Mouse (Mus musculus): ENCODE data around the gene Suclg2. TPM values are rescaled to one million over a fixed set of nuclear protein-coding genes. Genes with fewer than 3 reads are reported as not detected.

Suclg2 gene
- polyA plus RNA-seq, 1 experiment from 2014 or later = 51.5 TPM

- H3K27ac ChIP-seq (replicated peaks) = no peak overlapping the region
- H3K36me3 ChIP-seq = no peaks in the 10 kb centered on the region
- no peak overlapping the region for H3K4me3 ChIP-seq
- WGBS = 71% methylated on average over 4 of the region's 4 CpGs
- DNase-seq (ENCODE audit: low spot score) = no peak
- H3K4me1 ChIP-seq = peaks cover 26% of the 10 kb centered on the region
- H3K9me3 ChIP-seq (replicated peaks) = no peaks in the 10 kb centered on the region
- H3K27me3 ChIP-seq (ENCODE audit: low read depth, poor library complexity, severe bottlenecking) = no peaks in the 10 kb centered on the region
Measured at GRCm38 (mm10) chr6:95694910-95695309, 23.7 kb downstream of the Suclg2 start.

GRCm38 (mm10) chr6:95685242-95685641 lies 33.4 kb downstream of the Suclg2 start:
- Histone ChIP-seq H3K4me3 (no peak overlapping the region), H3K27me3 (ENCODE audit: low read depth, poor library complexity, severe bottlenecking) (peaks cover 9% of the 10 kb centered on the region; the same call in 1 of the 2 replicates), H3K27ac (replicated peaks) (no peak overlapping the region), H3K9me3 (replicated peaks) (no peaks in the 10 kb centered on the region), H3K4me1 (peaks cover 12% of the 10 kb centered on the region; the same call in 1 of the 2 replicates), H3K36me3 (no peaks in the 10 kb centered on the region)
- DNase-seq (ENCODE audit: low spot score) = no peak
- 83% methylated on average over 4 of the region's 4 CpGs for WGBS

GRCm38 (mm10) chr6:95679718-95680117 lies 38.9 kb downstream of the Suclg2 start:
- Histone ChIP-seq H3K4me3 (no peak overlapping the region), H3K36me3 (no peaks in the 10 kb centered on the region), H3K9me3 (replicated peaks) (no peaks in the 10 kb centered on the region), H3K27me3 (ENCODE audit: low read depth, poor library complexity, severe bottlenecking) (peaks cover 42% of the 10 kb centered on the region), H3K27ac (replicated peaks) (no peak overlapping the region), H3K4me1 (peaks cover 35% of the 10 kb centered on the region)
- WGBS = 72% methylated on average over 3 of the region's 3 CpGs
- DNase-seq (ENCODE audit: low spot score) = no peak

- H3K9me3 ChIP-seq (replicated peaks) = no peaks in the 10 kb centered on the region
- peaks cover 45% of the 10 kb centered on the region for H3K27me3 ChIP-seq (ENCODE audit: low read depth, poor library complexity, severe bottlenecking)
- 67% methylated on average over 3 of the region's 3 CpGs for WGBS
- no peak overlapping the region for H3K27ac ChIP-seq (replicated peaks)
- no peaks in the 10 kb centered on the region for H3K36me3 ChIP-seq
- no peak for DNase-seq (ENCODE audit: low spot score)
- H3K4me3 ChIP-seq = no peak overlapping the region
- H3K4me1 ChIP-seq = peaks cover 40% of the 10 kb centered on the region
Measured at GRCm38 (mm10) chr6:95679261-95679660, 39.3 kb downstream of the Suclg2 start.

GRCm38 (mm10) chr6:95676951-95677350 lies 41.6 kb downstream of the Suclg2 start:
- H3K27me3 ChIP-seq (ENCODE audit: low read depth, poor library complexity, severe bottlenecking) = peaks cover 46% of the 10 kb centered on the region
- no peak overlapping the region for H3K27ac ChIP-seq (replicated peaks)
- H3K36me3 ChIP-seq = peaks cover 3% of the 10 kb centered on the region; the same call in 1 of the 2 replicates
- H3K4me3 ChIP-seq = no peak overlapping the region
- no peaks in the 10 kb centered on the region for H3K9me3 ChIP-seq (replicated peaks)
- peaks cover 37% of the 10 kb centered on the region for H3K4me1 ChIP-seq
- DNase-seq (ENCODE audit: low spot score) = no peak
- 92% methylated on average over 2 of the region's 2 CpGs for WGBS

GRCm38 (mm10) chr6:95676439-95676838 lies 42.2 kb downstream of the Suclg2 start:
- 50% methylated on average over 4 of the region's 4 CpGs for WGBS
- H3K4me3 ChIP-seq = no peak overlapping the region
- H3K36me3 ChIP-seq = peaks cover 6% of the 10 kb centered on the region; the same call in 1 of the 2 replicates
- H3K27me3 ChIP-seq (ENCODE audit: low read depth, poor library complexity, severe bottlenecking) = peaks cover 43% of the 10 kb centered on the region
- no peak overlapping the region for H3K27ac ChIP-seq (replicated peaks)
- no peak for DNase-seq (ENCODE audit: low spot score)
- H3K9me3 ChIP-seq (replicated peaks) = no peaks in the 10 kb centered on the region
- H3K4me1 ChIP-seq = peaks cover 37% of the 10 kb centered on the region

GRCm38 (mm10) chr6:95675059-95675705 lies 43.4 kb downstream of the Suclg2 start:
- Histone ChIP-seq H3K9me3 (replicated peaks) (no peaks in the 10 kb centered on the region), H3K36me3 (peaks cover 6% of the 10 kb centered on the region; the same call in 1 of the 2 replicates), H3K4me3 (no peak overlapping the region), H3K4me1 (peaks cover 32% of the 10 kb centered on the region), H3K27me3 (ENCODE audit: low read depth, poor library complexity, severe bottlenecking) (peaks cover 43% of the 10 kb centered on the region), H3K27ac (replicated peaks) (no peak overlapping the region)
- 22% methylated on average over 6 of the region's 6 CpGs for WGBS
- DNase-seq (ENCODE audit: low spot score) = no peak

GRCm38 (mm10) chr6:95674651-95675050 lies 43.9 kb downstream of the Suclg2 start:
- H3K36me3 ChIP-seq = peaks cover 6% of the 10 kb centered on the region; the same call in 1 of the 2 replicates
- H3K9me3 ChIP-seq (replicated peaks) = no peaks in the 10 kb centered on the region
- WGBS = 58% methylated on average over 1 of the region's 1 CpGs
- H3K27me3 ChIP-seq (ENCODE audit: low read depth, poor library complexity, severe bottlenecking) = peaks cover 43% of the 10 kb centered on the region
- no peak overlapping the region for H3K27ac ChIP-seq (replicated peaks)
- DNase-seq (ENCODE audit: low spot score) = no peak
- H3K4me1 ChIP-seq = peaks cover 32% of the 10 kb centered on the region
- H3K4me3 ChIP-seq = no peak overlapping the region

GRCm38 (mm10) chr6:95669335-95669729 lies 49.3 kb downstream of the Suclg2 start:
- Histone ChIP-seq H3K36me3 (peaks cover 9% of the 10 kb centered on the region; the same call in 1 of the 2 replicates), H3K4me3 (no peak overlapping the region), H3K4me1 (peaks cover 1% of the 10 kb centered on the region; the same call in 1 of the 2 replicates), H3K27me3 (ENCODE audit: low read depth, poor library complexity, severe bottlenecking) (peaks cover 7% of the 10 kb centered on the region; the same call in 1 of the 2 replicates), H3K27ac (replicated peaks) (no peak overlapping the region), H3K9me3 (replicated peaks) (no peaks in the 10 kb centered on the region)
- WGBS = 56% methylated on average over 3 of the region's 3 CpGs
- DNase-seq (ENCODE audit: low spot score) = peak; percentile 33

- Histone ChIP-seq H3K27ac (replicated peaks) (no peak overlapping the region), H3K36me3 (peaks cover 9% of the 10 kb centered on the region; the same call in 1 of the 2 replicates), H3K9me3 (replicated peaks) (no peaks in the 10 kb centered on the region), H3K27me3 (ENCODE audit: low read depth, poor library complexity, severe bottlenecking) (peaks cover 2% of the 10 kb centered on the region; the same call in 1 of the 2 replicates), H3K4me1 (no peaks in the 10 kb centered on the region), H3K4me3 (no peak overlapping the region)
- DNase-seq (ENCODE audit: low spot score) = no peak
- WGBS = 96% methylated on average over 6 of the region's 6 CpGs
Measured at GRCm38 (mm10) chr6:95668629-95669334, 49.8 kb downstream of the Suclg2 start.

- H3K27ac ChIP-seq (replicated peaks) = no peak overlapping the region
- H3K9me3 ChIP-seq (replicated peaks) = no peaks in the 10 kb centered on the region
- 0 out of 2 replicates have a peak, but pooled peaks cover 8% of the 10 kb centered on the region for H3K36me3 ChIP-seq
- H3K4me3 ChIP-seq = no peak overlapping the region
- DNase-seq (ENCODE audit: low spot score) = no peak
- no peaks in the 10 kb centered on the region for H3K27me3 ChIP-seq (ENCODE audit: low read depth, poor library complexity, severe bottlenecking)
- no peaks in the 10 kb centered on the region for H3K4me1 ChIP-seq
- 94% methylated on average over 8 of the region's 8 CpGs for WGBS
Measured at GRCm38 (mm10) chr6:95657671-95658070, 60.9 kb downstream of the Suclg2 start.

GRCm38 (mm10) chr6:95653662-95654061 lies 64.9 kb downstream of the Suclg2 start:
- DNase-seq (ENCODE audit: low spot score) = no peak
- no peak overlapping the region for H3K4me3 ChIP-seq
- no peaks in the 10 kb centered on the region for H3K9me3 ChIP-seq (replicated peaks)
- H3K4me1 ChIP-seq = peaks cover 28% of the 10 kb centered on the region
- H3K27me3 ChIP-seq (ENCODE audit: low read depth, poor library complexity, severe bottlenecking) = no peaks in the 10 kb centered on the region
- H3K36me3 ChIP-seq = 0 out of 2 replicates have a peak, but pooled peaks cover 8% of the 10 kb centered on the region
- 92% methylated on average over 3 of the region's 3 CpGs for WGBS
- H3K27ac ChIP-seq (replicated peaks) = no peak overlapping the region

- H3K36me3 ChIP-seq = 0 out of 2 replicates have a peak, but pooled peaks cover 7% of the 10 kb centered on the region
- DNase-seq (ENCODE audit: low spot score) = no peak
- WGBS = 90% methylated on average over 6 of the region's 6 CpGs
- H3K27me3 ChIP-seq (ENCODE audit: low read depth, poor library complexity, severe bottlenecking) = no peaks in the 10 kb centered on the region
- no peak overlapping the region for H3K27ac ChIP-seq (replicated peaks)
- no peak overlapping the region for H3K4me3 ChIP-seq
- H3K9me3 ChIP-seq (replicated peaks) = no peaks in the 10 kb centered on the region
- H3K4me1 ChIP-seq = peaks cover 28% of the 10 kb centered on the region
Measured at GRCm38 (mm10) chr6:95652774-95653173, 65.8 kb downstream of the Suclg2 start.
